Mouse (Mus musculus) midbrain, embryonic 16.5 days (tissue): ENCODE measurements at regions not wholly inside any gene's neighbourhood (a gene's known extent, or its start where the extent isn't known, plus 50 kb on each side); places are given as distances from the start of the nearest gene placed in this dataset.

Experiments
- ATAC-seq: fragments of 200-750 bp; cut with Nextera tagmentation; 2 replicates; pipeline ENCODE4 v1.8.0; 2017; ENCODE audit warnings: moderate TSS enrichment
- H3K27ac ChIP-seq: fragments of 300-500 bp; sonication (generic); 2 replicates; pipeline ENCODE4 v1.5.1; 2014; ENCODE audit warnings: mild to moderate bottlenecking, low read length, mixed read lengths
- H3K27me3 ChIP-seq: fragments of 300-500 bp; sonication (generic); 2 replicates; pipeline ENCODE4 v1.6.1; 2014; ENCODE audit warnings: low read depth, low read length, mixed read lengths; ENCODE audit not compliant: control insufficient read depth, insufficient read depth
- H3K36me3 ChIP-seq: fragments of 300-500 bp; sonication (generic); 2 replicates; pipeline ENCODE4 v1.6.1; 2014; ENCODE audit warnings: mild to moderate bottlenecking, low read length, moderate library complexity, mixed read lengths; ENCODE audit not compliant: control insufficient read depth, insufficient read depth
- H3K4me1 ChIP-seq: fragments of 300-500 bp; sonication (generic); 2 replicates; pipeline ENCODE4 v1.6.1; 2014; ENCODE audit warnings: mild to moderate bottlenecking, low read length, mixed read lengths; ENCODE audit not compliant: control insufficient read depth, insufficient read depth
- H3K4me2 ChIP-seq: fragments of 300-500 bp; sonication (generic); 2 replicates; pipeline ENCODE4 v1.6.1; 2014; ENCODE audit warnings: mild to moderate bottlenecking, low read length, mixed read lengths
- H3K4me3 ChIP-seq: fragments of 300-500 bp; sonication (generic); 2 replicates; pipeline ENCODE4 v1.5.1; 2014; ENCODE audit warnings: low read depth, mild to moderate bottlenecking, low read length, moderate library complexity, mixed read lengths
- H3K9ac ChIP-seq: fragments of 300-500 bp; sonication (generic); 2 replicates; pipeline ENCODE4 v1.6.1; 2014; ENCODE audit warnings: low read depth, low read length, mixed read lengths
- H3K9me3 ChIP-seq: fragments of 300-500 bp; sonication (generic); replicated peaks from 2 replicates; pipeline ENCODE4 v1.6.1; 2014; ENCODE audit warnings: mild to moderate bottlenecking, low read length, mixed read lengths; ENCODE audit not compliant: control insufficient read depth, poor library complexity, severe bottlenecking
- WGBS: fragments of 180-500 bp; shearing (Covaris S2); extraction: QIAGEN DNeasy Blood & Tissue Kit; methylation state at CpG from one replicate; pipeline ENCODE4 v1.1.7; 2014; 5-methylcytosine and 5-hydroxymethylcytosine counted together

DNA sequence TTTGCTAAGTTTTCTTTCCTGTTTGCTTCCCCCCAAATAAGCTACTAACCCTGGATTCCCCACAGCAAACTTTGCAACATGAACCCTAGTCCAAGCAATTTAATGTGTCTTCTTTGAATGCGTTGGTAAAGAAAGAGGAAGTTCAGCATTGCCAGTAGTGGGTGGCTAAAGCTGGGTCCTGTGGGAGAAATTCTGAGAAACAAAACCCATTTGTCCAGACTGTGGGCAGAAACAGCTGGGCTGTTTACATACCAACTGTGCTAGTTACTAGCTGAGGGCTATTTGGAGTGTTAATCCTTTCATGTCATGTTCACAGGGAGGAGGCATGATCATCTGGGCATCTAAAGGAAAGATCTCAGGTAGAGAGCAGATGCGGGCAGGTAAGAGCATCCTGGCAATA, 51.8 kb upstream of the 1190002N15Rik start:
- Histone ChIP-seq H3K36me3 (no peaks in the 10 kb centered on the region), H3K27me3 (no peaks in the 10 kb centered on the region), H3K9me3 (no peaks in the 10 kb centered on the region), H3K27ac (no peak overlapping the region), H3K4me3 (no peak overlapping the region), H3K4me2 (no peak overlapping the region), H3K9ac (no peak overlapping the region), H3K4me1 (no peaks in the 10 kb centered on the region)
- 92% methylated on average over 2 of the region's 2 CpGs for WGBS
- no peak for ATAC-seq

DNA sequence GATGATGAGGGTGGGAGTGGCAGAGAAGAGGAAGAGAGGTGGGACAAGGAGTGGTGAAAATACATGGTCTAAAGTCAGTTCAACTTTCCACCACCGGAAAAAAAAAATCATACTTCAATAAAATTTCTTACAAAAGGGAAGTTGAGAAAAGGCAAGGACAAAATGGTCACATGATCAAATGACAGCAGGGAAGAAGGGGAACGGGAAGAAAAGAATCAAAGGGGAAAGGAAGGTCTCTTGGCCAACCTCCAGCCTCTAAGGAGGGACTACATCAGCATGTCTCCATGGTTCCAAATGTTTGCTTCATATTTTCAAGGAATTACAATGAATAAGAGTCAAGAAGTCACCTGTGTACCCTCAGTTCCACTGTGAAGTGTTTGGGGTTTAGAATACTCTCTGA, 64.7 kb upstream of the Slc9a9 start:
- H3K4me3 ChIP-seq, result no peak overlapping the region
- no peak for ATAC-seq
- no peak overlapping the region for H3K27ac ChIP-seq
- WGBS, result 88% methylated on average over 2 of the region's 2 CpGs
- no peak overlapping the region for H3K9ac ChIP-seq
- no peak overlapping the region for H3K4me2 ChIP-seq
- H3K9me3 ChIP-seq, result no peaks in the 10 kb centered on the region
- H3K36me3 ChIP-seq, result no peaks in the 10 kb centered on the region
- no peaks in the 10 kb centered on the region for H3K27me3 ChIP-seq
- H3K4me1 ChIP-seq, result peaks cover 3% of the 10 kb centered on the region

DNA sequence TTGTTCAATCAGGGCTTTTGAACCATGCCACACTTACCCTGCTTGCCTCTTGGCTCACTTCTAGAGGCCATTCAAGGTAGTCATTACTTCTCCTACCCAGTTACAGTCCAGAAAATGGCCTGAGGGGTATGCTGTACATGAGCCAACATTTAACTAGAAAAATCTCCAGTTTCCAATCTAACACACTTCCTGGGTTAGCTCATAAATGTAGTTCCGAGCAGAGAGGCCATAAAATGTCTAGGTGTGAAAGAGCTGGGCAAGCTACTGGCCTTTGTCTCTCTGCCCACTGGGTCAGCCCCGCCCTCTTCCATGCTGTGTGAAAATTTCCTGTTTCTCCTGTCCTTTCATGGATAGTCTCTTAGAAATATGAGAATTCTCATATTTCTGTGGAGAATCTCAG, 63.3 kb upstream of the Slc9a9 start:
- H3K36me3 ChIP-seq, result no peaks in the 10 kb centered on the region
- peaks cover 14% of the 10 kb centered on the region for H3K4me1 ChIP-seq
- WGBS, result 79% methylated on average over 2 of the region's 2 CpGs

DNA sequence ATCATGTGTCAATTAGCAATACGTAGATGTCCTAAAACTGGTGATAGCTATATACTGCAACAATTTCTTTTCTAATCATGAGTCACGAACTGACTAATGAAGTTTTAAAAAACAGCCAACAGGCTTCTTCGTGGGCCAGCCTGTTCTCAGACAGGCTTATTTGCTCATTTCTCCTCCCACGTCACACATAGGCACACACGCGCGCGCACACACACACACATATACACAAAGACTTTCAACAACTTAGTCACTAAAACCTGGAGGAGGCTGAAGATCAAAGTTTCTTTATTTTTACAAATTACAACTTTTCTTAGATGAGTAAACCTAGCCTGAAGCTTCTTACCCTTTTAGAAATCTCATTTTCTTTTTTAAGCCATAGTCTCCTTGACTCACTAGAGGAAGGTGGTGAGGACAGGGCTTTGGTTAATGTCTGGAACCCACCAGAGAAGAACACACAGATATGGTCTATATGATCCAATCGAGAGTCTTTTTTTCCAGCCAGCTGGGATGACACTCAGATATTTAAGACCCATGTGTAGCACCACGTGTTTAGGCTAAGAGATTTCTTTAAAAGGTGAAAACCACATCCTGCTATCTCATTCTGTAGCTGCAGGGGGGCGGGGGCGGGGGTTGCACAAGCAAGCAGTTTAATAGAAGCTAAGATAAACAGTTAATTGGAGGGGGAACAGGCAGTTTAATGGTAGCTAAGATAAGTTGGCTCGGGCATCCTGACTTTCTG, 62.5 kb upstream of the Slc9a9 start:
- no peak overlapping the region for H3K27ac ChIP-seq
- no peaks in the 10 kb centered on the region for H3K9me3 ChIP-seq
- no peak for ATAC-seq
- peaks cover 14% of the 10 kb centered on the region for H3K4me1 ChIP-seq
- 88% methylated on average over 13 of the region's 13 CpGs for WGBS
- no peak overlapping the region for H3K4me2 ChIP-seq
- H3K36me3 ChIP-seq, result no peaks in the 10 kb centered on the region
- H3K9ac ChIP-seq, result no peak overlapping the region
- H3K27me3 ChIP-seq, result no peaks in the 10 kb centered on the region
- H3K4me3 ChIP-seq, result no peak overlapping the region

More for the DNA sequence above, 63.3 kb upstream of the Slc9a9 start:
- H3K4me3 ChIP-seq, result no peak overlapping the region
- H3K27me3 ChIP-seq, result no peaks in the 10 kb centered on the region
- ATAC-seq, result no peak
- no peak overlapping the region for H3K27ac ChIP-seq
- no peak overlapping the region for H3K4me2 ChIP-seq
- no peak overlapping the region for H3K9ac ChIP-seq
- H3K9me3 ChIP-seq, result no peaks in the 10 kb centered on the region

DNA sequence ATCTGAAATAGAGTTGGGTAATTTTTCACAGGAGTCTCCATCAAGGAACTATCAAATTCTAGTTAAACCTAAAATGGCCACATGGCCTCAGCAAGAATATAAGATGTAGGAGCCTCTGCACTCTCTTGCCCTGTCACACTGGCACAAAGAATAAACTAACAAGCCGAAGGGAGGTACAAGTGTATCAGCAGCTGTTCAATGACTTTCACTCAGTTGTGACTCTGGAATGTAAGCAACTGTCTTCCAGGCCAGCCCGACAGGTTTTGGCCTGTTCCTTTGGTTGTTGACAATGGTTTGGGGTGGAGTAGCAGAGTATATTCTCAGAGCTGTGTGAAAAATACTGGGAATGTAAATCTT, 62.0 kb upstream of the Slc9a9 start:
- Histone ChIP-seq H3K9ac (no peak overlapping the region), H3K4me1 (peaks cover 14% of the 10 kb centered on the region), H3K4me2 (no peak overlapping the region), H3K9me3 (no peaks in the 10 kb centered on the region), H3K4me3 (no peak overlapping the region), H3K36me3 (no peaks in the 10 kb centered on the region), H3K27ac (no peak overlapping the region), H3K27me3 (no peaks in the 10 kb centered on the region)
- WGBS, result 90% methylated on average over 2 of the region's 2 CpGs
- no peak for ATAC-seq

DNA sequence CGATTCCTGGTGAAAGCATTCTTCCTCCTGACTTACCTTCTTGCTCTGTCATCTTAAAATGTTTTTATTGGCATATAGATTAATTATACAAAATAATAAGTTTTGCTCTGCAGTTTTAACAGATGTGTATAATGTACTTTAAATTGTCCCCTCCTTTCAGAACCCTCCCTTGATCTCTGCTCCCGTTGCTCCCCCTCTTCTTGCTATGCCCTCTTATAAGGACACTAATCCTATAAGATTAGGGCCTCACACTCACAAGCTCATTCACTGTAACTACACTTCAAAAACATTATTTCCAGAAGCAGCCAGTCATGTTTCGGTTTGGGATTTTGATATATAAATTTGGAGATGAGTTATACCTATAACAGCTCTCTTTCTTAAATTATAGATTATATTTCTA, 59.6 kb upstream of the Slc9a9 start:
- no peak overlapping the region for H3K4me2 ChIP-seq
- no peaks in the 10 kb centered on the region for H3K27me3 ChIP-seq
- H3K9me3 ChIP-seq, result no peaks in the 10 kb centered on the region
- no peak overlapping the region for H3K27ac ChIP-seq
- no peaks in the 10 kb centered on the region for H3K36me3 ChIP-seq
- no peak overlapping the region for H3K9ac ChIP-seq
- ATAC-seq, result no peak
- H3K4me3 ChIP-seq, result no peak overlapping the region
- 48% methylated on average over 3 of the region's 3 CpGs for WGBS
- H3K4me1 ChIP-seq, result peaks cover 14% of the 10 kb centered on the region

DNA sequence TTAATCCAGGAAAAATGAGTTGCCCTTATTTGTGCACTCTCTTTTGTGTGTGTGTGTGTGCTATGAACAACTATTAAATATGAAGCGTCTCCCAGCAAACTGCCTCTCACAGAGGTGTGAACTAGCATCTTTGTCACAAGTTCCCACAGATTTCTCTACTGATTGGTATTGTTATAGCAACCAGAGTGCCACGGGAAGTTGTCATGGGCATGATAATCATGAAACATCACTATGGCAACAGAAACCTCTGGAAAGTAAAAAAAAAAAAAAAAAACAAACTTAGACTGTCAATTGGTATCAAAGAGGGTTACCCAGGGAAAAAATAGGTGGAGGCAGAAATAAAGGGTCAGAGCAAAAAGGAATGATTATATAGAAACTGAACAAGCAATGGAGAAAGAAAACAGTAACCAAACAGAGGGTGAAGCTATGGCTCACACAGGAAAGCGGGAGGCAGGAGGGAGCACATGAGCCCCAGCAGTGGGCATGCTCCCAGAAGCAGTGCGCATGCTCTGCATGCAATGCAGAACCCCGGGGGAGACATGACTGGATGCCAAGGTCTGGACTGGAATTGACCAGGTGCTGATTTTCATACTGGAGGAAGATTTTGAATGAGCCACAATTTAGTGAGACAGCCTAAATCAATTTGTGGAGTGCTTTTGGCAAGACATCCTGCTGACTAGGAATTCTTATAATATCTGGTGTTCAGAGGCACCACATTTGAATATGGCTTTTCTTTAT, 58.9 kb upstream of the Slc9a9 start:
- peak; percentile 85 for ATAC-seq
- H3K9me3 ChIP-seq, result no peaks in the 10 kb centered on the region

DNA sequence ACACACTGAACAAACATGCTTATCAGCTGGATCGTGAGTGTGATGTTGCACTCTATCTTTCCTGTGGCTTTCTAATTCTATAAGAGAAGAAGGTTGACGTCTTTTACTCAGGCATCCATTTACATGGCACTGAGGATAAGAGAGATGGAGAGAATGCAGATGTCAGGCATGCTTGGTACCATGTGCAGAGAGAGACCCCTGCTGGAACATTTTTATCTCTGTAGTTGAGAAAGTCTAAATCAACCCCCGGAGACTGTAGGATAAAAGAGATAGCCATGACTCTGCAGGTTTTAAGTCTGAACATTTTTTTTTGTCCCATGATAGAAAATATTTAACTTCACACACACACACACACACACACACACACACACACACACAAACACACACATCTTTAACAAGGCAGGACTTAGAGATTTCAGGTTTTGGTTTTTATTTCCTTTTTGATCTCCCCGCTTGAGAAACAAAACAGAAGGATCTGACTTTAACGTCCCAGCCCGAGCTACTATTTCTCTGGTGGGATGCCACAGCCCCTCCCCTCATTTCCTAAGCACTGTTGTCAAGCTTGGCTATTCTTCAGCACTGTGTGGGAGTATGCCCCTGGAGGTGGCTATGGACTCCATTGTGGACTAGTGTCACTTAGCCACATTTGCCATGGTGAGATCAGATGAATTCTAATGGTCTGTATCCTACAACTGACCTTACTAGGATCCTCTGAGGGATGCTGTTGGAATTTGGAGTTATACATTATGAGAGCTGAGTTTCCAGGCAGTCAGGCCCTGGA, 55.6 kb upstream of the Slc9a9 start:
- H3K4me3 ChIP-seq, result no peak overlapping the region
- no peak overlapping the region for H3K9ac ChIP-seq
- H3K4me2 ChIP-seq, result no peak overlapping the region
- H3K4me1 ChIP-seq, result peaks cover 14% of the 10 kb centered on the region
- H3K9me3 ChIP-seq, result no peaks in the 10 kb centered on the region
- H3K36me3 ChIP-seq, result no peaks in the 10 kb centered on the region
- H3K27ac ChIP-seq, result no peak overlapping the region
- H3K27me3 ChIP-seq, result no peaks in the 10 kb centered on the region
- peak; percentile 82 for ATAC-seq
- 53% methylated on average over 6 of the region's 6 CpGs for WGBS

More for the DNA sequence above, 58.9 kb upstream of the Slc9a9 start:
- 8% methylated on average over 5 of the region's 5 CpGs for WGBS
- H3K4me2 ChIP-seq, result peak overlapping the region; percentile 36
- H3K4me3 ChIP-seq, result no peak overlapping the region
- H3K4me1 ChIP-seq, result peaks cover 14% of the 10 kb centered on the region
- H3K27me3 ChIP-seq, result no peaks in the 10 kb centered on the region
- H3K9ac ChIP-seq, result peak overlapping the region; percentile 34; the same call in 1 of the 2 replicates
- no peaks in the 10 kb centered on the region for H3K36me3 ChIP-seq
- peak overlapping the region; percentile 67 for H3K27ac ChIP-seq

DNA sequence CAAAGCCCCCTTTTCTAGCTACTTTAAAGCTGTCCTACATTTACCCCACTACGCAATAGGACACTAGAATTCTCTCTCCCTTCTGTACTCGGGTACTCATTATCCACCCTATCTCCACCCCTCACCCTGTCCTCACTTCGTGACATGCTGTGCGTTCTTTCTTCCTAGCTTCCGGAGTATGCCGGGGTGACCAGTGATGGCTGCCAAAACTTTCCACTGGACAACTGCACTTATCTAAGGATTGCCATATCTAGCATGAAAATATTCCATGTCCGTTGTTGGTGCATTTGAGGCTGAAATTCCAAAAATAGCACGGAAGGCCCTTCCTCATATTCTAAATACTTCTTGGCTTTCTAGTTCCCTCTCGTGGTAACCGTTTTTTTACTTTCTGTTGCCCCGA, 54.5 kb upstream of the Slc9a9 start:
- H3K36me3 ChIP-seq, result no peaks in the 10 kb centered on the region
- H3K27ac ChIP-seq, result no peak overlapping the region
- H3K9ac ChIP-seq, result no peak overlapping the region
- no peak for ATAC-seq
- H3K4me3 ChIP-seq, result no peak overlapping the region
- H3K27me3 ChIP-seq, result no peaks in the 10 kb centered on the region
- 91% methylated on average over 11 of the region's 11 CpGs for WGBS
- no peaks in the 10 kb centered on the region for H3K9me3 ChIP-seq
- no peak overlapping the region for H3K4me2 ChIP-seq
- peaks cover 9% of the 10 kb centered on the region for H3K4me1 ChIP-seq
